Mouse (Mus musculus) frontal cortex, postnatal 10 days (tissue): Measurements from ENCODE around the gene Prdm11.

ENCODE experiments used
- DNase-seq, 2 experiments: peaks; one replicate each; pipeline ENCODE4 v3.0.0; 2022; ENCODE audit warnings: low spot score in 2 of 2, mixed read lengths in 1 of 2

The Prdm11 gene

DNA sequence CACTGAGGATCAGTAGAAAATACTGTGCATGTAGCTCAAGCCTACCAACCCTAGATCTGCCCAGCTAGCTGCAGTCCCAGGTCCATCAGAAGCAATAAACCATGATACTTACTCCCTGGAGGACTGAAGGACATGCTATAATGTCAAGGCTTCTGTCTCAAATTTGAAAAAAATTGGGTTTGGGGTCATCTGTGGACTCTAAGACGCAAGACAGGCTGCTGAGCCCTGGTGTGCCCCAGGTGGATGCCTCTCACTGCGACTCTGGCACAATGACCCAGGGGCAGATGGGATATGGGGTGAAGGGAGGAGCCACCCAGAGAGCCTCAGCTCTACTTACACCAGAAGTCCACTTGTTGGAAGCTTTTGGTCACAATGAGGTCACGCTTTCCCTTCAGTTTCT is 33.0 kb downstream of the Prdm11 start:
- DNase-seq = no peak

GRCm38 (mm10) chr2:93011933-93012332 is 34.0 kb downstream of the Prdm11 start:
- DNase-seq = no peak

GRCm38 (mm10) chr2:93011465-93011864 is 34.5 kb downstream of the Prdm11 start:
- no peak for DNase-seq

GRCm38 (mm10) chr2:93007967-93008685 is 37.8 kb downstream of the Prdm11 start:
- no peak for DNase-seq

DNA sequence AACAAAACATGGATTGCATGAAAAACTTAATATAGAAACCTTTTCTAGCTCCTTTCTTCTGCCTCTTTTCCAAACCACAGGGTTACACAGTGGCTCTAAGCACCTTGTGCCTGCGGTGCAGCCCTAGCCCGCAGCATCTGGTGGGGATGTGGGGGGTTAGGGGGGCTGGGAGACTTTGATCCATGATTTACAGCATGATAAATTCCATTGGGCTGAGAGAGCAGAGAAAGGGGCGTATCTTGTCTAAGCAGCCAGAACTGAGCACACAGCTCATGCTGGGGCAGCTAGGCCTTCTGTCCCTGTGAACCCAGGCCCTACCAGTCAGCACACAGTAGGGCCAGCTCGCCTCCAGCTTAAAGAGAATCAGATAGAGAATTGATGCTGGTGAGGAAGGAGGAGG is 40.9 kb downstream of the Prdm11 start:
- no peak for DNase-seq

DNA sequence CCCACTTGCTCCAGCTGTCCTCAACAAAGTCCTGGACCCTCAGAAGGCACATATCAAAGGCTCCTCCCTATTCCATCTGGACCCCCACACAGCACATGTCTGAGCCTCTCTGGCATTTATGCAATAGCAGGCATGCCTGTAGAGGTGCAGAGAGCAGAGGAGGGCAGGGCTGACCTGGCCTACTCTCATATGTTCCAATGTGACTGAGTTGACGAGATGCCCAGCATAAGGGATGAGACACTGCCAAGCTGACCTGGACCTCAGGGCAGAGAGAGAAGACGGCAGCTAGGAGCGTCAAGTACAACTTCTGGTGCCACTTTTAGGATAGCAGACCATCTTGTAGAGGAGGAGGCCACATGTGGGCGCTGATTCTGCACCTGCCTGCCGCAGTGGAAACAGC is 54.0 kb downstream of the Prdm11 start:
- no peak for DNase-seq

DNA sequence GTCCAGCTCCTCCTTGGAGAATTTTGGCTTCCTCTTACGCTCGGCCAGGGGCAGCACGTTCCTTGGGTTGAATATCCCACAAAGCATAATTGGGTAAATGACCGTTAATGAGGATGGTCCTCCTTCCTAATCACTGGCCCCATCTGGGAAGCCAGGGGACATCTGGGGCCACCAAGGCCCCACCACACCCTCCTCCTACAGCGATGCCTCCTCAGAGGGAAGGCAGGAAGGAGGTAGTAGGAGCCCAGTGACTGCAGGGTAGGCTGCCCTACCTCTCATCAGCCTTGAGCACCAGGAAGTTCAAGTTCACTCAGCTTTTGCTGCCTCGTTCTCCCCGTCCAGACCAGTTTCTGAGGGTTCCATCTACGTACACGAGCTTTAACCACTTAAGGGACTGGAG is 56.4 kb downstream of the Prdm11 start:
- DNase-seq = no peak

- DNase-seq = peak; percentile 54 to 69
Observed at GRCm38 (mm10) chr2:92987901-92988631, 57.9 kb downstream of the Prdm11 start.

- no peak for DNase-seq
Observed at GRCm38 (mm10) chr2:92987108-92987618, 58.8 kb downstream of the Prdm11 start.

DNA sequence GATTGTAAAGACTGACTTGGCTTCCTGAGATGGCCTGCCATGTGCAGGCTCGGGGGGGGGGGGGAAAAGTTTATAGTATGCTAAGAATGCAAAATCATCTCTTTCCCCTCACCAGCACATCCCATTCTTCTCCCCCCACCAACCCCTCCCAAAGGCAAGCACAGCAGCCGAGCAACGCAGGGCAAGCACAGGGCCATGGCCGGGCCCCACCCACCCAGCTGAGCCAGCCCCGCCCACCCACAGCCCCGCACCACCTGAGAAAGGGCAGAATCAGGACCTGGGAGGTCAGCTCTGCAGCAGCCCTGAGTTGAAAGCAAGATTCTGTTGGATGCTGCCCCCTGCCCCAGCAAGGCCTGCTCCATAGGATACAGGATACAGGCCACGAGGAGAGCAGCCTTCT is 60.4 kb downstream of the Prdm11 start:
- DNase-seq = no peak

- DNase-seq = no peak
Observed at GRCm38 (mm10) chr2:92985171-92985570, 60.8 kb downstream of the Prdm11 start.

DNA sequence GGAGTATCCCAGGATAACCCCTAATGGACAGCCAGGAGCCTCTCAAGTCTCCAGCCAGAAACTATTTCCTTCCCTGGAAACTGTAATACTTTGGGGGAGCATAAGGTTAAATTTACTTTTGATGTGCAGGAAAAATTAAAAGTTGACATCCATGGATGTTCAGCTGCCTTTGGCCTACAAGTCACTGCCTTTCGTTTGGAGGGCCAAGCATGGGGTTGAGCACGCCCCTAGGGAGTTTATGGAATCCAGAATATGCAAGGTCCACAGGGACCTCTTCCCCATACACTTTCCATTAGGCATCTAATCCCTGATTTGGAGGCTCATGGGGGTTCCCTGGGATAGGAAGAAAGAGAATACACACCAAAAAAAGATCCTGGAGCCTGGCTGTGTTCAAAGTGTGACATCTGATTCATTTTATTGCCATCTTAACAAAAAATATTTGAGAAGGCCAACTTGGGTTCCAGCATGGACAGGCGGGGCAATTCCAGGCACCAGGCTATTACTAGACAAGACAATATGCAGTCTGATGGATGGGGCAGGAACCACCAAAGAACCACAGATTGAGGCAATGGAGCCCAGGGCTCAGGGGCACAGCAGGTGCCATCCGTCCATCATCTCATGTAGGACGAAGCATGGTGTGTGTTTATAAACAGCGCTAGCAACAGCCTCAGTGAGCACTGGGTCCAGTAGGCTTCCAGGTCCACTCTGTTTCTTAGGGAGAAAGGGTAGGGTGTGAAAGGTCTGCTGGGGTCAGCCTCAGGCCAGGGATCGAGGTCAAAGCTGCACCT is 61.5 kb downstream of the Prdm11 start:
- no peak for DNase-seq

GRCm38 (mm10) chr2:92983273-92983620 is 62.7 kb downstream of the Prdm11 start:
- no peak for DNase-seq

GRCm38 (mm10) chr2:92982591-92983272 is 63.2 kb downstream of the Prdm11 start:
- DNase-seq = no peak

DNA sequence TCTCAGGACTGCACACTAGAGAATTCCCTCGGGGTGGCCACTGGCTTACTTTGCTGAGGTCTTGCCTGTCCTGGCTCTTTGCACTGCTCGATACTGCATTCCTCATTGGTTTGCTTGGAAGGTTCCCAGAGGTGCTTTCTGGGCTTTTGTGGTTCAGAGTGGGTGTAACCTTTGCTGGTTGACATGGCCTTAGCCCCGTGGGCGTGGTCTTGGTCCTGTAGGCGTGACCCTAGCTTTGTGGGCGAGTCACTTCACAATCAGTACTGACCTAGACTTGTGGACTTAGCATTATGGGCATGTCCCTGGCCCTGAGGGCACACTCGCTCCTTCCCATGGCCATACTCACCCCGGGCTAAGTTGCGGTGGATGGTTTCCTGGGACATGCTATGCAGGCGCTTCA is 65.8 kb downstream of the Prdm11 start:
- no peak for DNase-seq

- no peak for DNase-seq
Observed at GRCm38 (mm10) chr2:92975031-92975790, 70.8 kb downstream of the Prdm11 start.

DNA sequence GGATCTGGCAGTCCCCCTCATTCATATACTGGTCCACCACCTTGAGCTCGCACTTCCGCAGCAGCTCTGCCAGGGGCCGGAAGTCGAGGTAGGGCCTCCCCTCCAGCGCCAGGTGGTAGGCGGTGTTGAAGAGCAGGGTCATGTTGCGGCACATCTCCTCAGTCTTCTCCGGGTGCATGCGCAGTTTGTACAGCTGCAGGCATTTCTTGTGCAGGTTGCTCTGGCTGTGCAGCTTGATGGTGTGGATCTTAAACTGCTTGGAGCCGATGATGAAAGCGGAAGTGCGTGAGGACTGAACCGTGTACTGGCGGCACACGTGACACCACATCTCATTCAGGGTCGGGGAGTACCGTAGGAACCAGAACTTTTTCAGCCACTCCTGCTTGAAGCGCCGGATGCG is 72.3 kb downstream of the Prdm11 start:
- no peak for DNase-seq

GRCm38 (mm10) chr2:92972071-92972470 is 73.9 kb downstream of the Prdm11 start:
- DNase-seq = no peak

DNA sequence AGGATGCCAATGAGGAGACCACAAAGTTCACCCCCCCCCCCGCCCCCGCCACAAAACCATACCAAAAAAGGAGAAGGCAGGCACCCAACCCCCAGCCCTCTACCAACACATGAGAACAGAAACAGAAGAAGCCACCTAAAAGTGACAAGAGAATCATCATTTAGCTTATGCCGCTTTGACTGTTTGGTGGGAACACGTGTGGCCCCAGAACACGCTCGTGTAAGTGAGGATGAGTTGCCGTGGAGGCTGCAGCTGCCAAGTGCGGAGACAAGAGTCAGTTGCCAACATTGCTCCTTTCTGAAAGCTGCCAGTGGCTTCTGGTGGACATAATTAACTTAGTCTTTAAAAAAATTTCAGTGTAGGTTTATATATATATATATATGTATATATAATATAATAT is 74.4 kb downstream of the Prdm11 start:
- no peak for DNase-seq

- DNase-seq = no peak
Observed at GRCm38 (mm10) chr2:92971069-92971468, 74.9 kb downstream of the Prdm11 start.

GRCm38 (mm10) chr2:92967839-92968166 is 78.2 kb downstream of the Prdm11 start:
- DNase-seq = no peak
